Mouse (Mus musculus): ENCODE data around the gene Esp1.
"Not testable (repeated sequence)": the region's sequence is repeated elsewhere in the genome, so short reads cannot be mapped to it uniquely, and the experiment has no call there.

Gene Esp1

DNA sequence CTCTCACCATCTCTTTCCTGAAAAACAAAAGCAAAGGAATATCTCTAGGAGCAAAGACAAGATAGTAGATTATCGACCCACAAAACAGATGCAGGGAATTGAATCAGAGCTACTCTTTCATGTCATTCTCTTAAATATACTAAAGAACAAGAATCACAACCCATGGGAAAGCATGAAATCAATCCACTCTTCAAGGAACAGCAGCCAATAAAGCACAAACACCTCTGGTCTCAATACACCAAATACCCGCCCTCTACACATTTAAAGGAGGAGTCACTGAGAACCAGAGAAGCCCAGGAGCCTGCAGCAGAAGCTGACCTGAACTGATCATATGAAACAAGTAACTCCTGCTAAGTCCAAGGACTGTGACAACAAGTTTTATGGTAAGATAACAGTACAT is at the start of gene Esp1:
Gene Esp1 (plus strand): TSS at position 301 of the 400 bp plus-strand sequence.
- ATAC-seq (ENCODE audit: low TSS enrichment) = no peak

GRCm38 (mm10) chr17:40716273-40716672 is 10.6 kb upstream of the Esp1 start:
- no peak for ATAC-seq (ENCODE audit: low TSS enrichment)

- ATAC-seq (ENCODE audit: low TSS enrichment) = not testable (repeated sequence)
Observed at GRCm38 (mm10) chr17:40717055-40717454, 9.9 kb upstream of the Esp1 start.

DNA sequence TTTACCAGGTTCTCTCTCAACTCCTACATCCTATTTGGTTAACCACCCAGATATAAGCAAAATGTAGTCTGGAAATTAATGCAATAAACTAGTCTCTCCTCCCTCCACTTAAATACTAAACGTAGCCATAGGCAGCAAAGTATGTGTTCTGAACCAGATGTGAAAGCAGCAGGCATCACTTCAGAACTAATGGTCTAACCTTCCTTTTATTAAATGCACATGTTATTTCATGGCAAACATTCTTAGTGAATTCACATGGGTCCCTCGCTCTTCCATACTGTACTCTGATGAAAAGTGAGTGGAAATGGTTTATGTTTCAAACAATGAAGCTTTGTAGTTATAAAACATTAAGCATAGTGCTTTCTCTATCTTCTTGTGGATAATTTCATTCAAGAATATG is 4.4 kb downstream of the Esp1 start:
- ATAC-seq (ENCODE audit: low TSS enrichment) = no peak

GRCm38 (mm10) chr17:40731724-40732123 is 4.8 kb downstream of the Esp1 start:
- no peak for ATAC-seq (ENCODE audit: low TSS enrichment)

DNA sequence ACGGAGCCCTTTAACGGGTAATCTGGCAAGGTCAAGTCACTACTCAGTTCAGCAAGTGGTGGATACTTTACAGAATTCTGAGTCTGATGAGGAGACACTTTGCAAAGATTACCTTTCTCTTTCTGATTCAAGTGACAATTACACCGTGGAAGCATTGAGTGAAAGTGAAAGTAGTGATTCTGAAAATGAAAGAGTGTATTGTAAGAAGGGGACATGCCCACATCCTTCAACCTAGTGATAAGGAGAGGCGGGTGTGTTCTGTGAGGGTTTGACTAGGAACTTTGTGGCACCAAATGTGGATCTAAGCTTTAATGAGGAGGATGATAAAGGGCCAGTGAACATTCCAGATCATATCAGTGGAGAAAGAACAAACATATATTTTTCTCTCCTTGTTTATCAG is 36.7 kb downstream of the Esp1 start:
- ATAC-seq (ENCODE audit: low TSS enrichment) = no peak

DNA sequence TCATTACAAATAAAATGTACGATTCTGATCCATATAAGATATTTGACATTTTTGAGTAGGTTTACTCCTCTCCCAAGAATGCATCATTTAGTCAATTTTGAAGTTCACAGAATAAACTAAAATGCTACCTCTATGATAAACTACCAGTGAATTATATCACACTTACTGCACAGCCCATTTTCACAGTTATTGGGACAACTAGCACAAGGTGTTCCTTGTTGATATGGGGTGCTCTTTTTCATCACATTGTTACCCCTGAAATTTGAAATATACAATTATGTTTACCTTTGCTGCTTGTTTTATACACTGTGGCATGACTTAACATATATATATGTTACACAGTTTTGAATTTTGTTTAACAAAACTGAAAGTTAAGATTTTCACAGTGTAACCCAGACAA is 40.2 kb downstream of the Esp1 start:
- ATAC-seq (ENCODE audit: low TSS enrichment) = no peak
